Mouse (Mus musculus): Measurements from ENCODE around the gene Mtfr1l. TPM values are rescaled to one million over a fixed set of nuclear protein-coding genes. Genes with fewer than 3 reads are reported as not detected.
"Not testable (repeated sequence)": the region's sequence is repeated elsewhere in the genome, so short reads cannot be mapped to it uniquely, and the experiment has no call there.

Mtfr1l gene
- total RNA-seq, 1 experiment from 2014 or later = 37.6 TPM

GRCm38 (mm10) chr4:134497223-134497622 is 38.0 kb downstream of the Mtfr1l start:
- ATAC-seq (replicated peaks; ENCODE audit: insufficient number of reproducible peaks, low FRiP score, low TSS enrichment, poor library complexity, severe bottlenecking) = no peak

DNA sequence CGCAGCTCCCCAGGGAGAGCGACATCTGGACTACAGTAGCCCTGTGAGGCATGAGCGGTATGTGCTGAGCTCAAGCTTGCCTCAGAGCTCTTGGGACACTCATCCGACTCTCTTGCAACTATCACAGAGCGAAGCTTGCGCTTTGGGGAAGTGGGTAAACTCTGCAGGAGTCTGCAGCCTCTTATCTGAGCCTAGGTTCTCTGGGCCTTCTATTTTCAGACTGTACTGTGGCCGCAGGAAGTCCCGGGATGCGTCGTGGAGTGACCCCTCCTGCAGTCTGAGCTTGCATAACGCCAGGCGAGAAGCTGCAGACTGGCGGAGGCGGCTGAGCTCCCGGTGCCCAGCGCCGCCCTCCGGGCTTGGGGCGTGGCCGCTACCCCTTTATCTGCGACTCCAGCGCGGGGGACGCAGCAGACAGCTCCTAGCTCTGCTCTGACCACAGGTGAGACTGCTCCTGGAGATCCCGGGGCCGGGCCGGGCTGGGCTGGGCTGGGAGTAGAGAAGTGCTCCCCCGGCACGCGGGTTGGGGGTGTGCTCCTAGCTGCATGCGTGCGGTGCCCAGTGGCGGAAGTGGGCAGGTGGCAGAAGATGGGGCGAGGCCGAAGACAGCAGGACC is 38.5 kb downstream of the Mtfr1l start, which contains the start of gene Paqr7:
Paqr7 (plus strand) TSS at position 103 of the 616 bp plus-strand sequence.
- ATAC-seq (replicated peaks; ENCODE audit: insufficient number of reproducible peaks, low FRiP score, low TSS enrichment, poor library complexity, severe bottlenecking) = peak; percentile 59

- no peak for ATAC-seq (replicated peaks; ENCODE audit: insufficient number of reproducible peaks, low FRiP score, low TSS enrichment, poor library complexity, severe bottlenecking)
Observed at GRCm38 (mm10) chr4:134495546-134495923, 39.7 kb downstream of the Mtfr1l start.

DNA sequence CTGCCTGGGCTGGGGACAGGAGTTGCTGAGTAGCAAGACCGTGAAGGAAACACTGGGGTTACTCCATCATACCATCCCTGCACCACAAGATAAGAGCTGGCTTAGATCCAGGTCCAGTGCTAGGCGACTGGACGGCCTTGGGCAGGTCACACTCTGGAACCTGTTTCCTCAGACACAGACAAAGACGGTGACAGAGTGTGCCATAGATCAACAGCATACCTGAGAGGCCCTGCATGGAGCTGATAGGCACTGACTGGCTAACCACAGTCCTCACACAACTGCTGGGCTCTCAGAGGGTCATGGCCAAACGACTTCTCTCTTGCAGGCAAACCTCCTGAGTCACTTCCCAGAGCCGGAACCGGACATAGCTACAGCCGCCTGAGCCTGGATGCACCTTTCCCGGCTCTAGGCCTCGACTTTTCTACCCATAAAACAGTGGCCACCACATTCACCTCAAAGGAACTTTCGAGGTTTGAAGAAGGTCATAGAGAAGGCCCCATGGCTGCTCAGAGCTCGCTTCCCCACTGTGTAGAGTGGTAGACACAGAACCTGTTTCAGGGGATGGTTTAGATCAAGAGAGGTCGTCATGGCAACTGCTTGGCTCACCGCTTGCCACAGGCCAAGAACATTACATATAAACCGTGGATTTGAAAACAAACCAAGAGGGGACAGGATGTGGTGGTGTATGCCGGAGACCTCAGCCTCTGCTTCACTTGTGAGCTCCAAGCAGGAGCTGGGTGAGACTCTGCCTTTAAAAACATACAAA is 40.2 kb downstream of the Mtfr1l start:
- ATAC-seq (replicated peaks; ENCODE audit: insufficient number of reproducible peaks, low FRiP score, low TSS enrichment, poor library complexity, severe bottlenecking) = peak; percentile 62

GRCm38 (mm10) chr4:134494161-134494560 is 41.0 kb downstream of the Mtfr1l start:
- not testable (repeated sequence) for ATAC-seq (replicated peaks; ENCODE audit: insufficient number of reproducible peaks, low FRiP score, low TSS enrichment, poor library complexity, severe bottlenecking)

DNA sequence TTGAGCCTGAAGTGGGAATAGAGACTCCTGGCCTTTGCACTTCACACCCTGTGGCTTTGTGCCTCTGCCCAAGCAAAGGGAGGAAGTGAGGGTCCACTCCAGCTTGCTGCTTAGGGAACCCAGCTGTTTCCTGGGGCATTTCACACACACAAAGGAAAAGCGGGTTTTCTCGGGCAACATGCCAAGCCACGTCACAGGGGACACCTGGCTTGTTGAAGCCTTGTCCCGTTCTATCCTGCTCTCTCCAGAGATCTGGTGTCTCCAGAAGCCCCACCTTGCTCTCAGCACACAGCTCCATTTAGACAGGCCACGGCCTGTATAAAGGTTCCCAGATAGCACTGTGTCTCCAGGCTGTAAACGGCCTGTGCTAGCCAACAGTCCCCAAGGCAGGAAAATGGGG is 43.5 kb downstream of the Mtfr1l start:
- no peak for ATAC-seq (replicated peaks; ENCODE audit: insufficient number of reproducible peaks, low FRiP score, low TSS enrichment, poor library complexity, severe bottlenecking)

DNA sequence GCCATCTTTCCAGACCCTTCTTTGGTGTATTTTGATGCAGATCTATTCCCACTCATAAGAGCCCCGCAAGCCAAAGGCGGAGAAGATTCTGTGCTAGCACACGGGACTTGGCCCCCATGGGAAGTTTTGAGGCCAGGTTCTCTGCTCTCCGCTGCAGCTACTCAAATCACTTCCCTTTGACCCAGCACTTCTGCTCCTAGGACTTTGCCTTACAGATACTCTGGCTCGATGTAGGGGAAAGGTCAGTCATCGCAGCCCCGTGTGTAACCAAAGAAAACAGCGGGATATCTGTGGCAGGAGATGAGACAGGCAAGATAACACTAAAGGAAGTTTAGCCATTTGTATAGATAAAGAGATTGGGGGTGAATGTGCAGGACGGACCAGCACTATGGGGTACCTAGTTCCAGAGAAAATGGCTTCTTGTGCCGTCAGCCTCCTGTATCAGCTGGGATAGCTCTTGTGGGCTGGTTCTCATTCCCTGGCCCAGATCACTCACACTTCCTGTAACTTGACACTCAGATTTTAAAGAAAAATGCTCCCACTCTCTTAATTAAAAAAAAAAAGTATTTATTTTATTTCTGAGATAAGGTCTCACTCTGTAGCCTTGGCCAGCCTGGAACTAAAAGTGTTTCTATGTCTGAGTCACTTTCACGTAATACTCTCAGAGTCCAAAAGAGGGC is 45.1 kb downstream of the Mtfr1l start:
- no peak for ATAC-seq (replicated peaks; ENCODE audit: insufficient number of reproducible peaks, low FRiP score, low TSS enrichment, poor library complexity, severe bottlenecking)

GRCm38 (mm10) chr4:134488211-134488610 is 47.0 kb downstream of the Mtfr1l start:
- no peak for ATAC-seq (replicated peaks; ENCODE audit: insufficient number of reproducible peaks, low FRiP score, low TSS enrichment, poor library complexity, severe bottlenecking)

GRCm38 (mm10) chr4:134485151-134485900 is 49.9 kb downstream of the Mtfr1l start:
- no peak for ATAC-seq (replicated peaks; ENCODE audit: insufficient number of reproducible peaks, low FRiP score, low TSS enrichment, poor library complexity, severe bottlenecking)

DNA sequence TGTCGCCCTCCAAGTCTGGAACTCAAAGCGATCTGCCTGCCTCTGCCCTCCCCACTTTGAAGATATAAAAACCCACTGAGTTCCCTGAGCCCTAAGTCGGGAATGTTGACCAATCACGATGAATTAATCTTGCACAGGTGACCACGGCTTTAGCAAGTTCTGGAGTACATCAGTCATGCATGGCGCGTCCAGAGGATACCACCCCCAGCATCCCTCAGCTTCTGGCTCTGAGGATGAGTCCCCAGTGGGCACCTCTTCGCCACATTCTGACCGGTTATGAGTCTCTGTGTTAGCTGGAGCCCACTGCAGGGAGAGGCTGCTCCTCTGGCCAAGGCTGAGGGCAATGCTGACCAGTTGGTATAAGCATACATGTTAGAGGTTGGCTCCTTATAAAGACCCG is 51.0 kb downstream of the Mtfr1l start:
- ATAC-seq (replicated peaks; ENCODE audit: insufficient number of reproducible peaks, low FRiP score, low TSS enrichment, poor library complexity, severe bottlenecking) = no peak

- no peak for ATAC-seq (replicated peaks; ENCODE audit: insufficient number of reproducible peaks, low FRiP score, low TSS enrichment, poor library complexity, severe bottlenecking)
Observed at GRCm38 (mm10) chr4:134483696-134484095, 51.5 kb downstream of the Mtfr1l start.

DNA sequence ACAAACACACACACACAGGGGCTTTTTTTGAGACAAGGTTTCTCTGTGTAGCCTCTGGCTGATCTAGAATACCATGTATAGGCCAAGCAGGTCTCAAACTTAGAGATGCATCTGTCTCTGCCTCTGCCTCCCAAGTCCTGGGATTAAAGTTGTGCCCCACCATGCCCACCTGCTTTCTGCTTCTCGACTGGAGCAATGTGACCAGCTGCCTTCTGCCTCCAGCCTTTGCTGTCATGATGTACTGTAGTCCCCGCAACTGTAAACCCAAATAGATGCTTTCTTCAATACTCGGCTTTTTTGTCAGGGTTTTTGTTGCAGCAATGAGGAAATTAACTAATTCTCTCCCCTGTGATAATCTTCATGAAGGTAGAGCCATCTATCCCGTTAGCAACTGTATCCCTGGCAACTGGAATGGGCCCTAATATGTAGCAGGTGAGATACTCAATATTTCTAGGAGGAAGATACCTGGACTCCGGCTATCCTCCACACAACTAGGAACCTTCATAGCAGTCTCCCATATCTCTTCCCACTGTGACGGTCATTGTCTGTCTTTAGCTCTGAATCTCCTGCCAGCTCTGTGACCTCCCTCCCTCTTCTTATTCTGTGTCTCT is 52.0 kb downstream of the Mtfr1l start:
- ATAC-seq (replicated peaks; ENCODE audit: insufficient number of reproducible peaks, low FRiP score, low TSS enrichment, poor library complexity, severe bottlenecking) = no peak

DNA sequence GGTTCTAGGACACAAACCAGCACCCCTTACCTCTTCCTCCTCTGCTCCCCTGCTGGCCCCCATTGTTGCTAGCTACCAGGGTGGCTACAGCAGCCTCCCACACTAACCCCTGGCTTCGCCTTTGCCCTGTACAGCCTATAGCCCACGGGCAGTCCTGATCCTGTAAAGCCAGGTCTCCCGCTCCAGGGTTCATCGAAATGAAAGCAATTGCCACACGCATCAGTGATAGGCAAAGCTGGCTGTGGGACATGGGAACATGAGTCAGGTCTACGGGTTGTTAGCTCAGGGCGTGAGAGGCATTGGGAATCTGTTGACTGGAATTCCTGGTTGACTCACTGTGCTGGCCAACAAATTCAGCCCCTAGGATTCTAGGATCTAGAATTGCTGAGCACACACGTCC is 52.7 kb downstream of the Mtfr1l start:
- ATAC-seq (replicated peaks; ENCODE audit: insufficient number of reproducible peaks, low FRiP score, low TSS enrichment, poor library complexity, severe bottlenecking) = no peak

DNA sequence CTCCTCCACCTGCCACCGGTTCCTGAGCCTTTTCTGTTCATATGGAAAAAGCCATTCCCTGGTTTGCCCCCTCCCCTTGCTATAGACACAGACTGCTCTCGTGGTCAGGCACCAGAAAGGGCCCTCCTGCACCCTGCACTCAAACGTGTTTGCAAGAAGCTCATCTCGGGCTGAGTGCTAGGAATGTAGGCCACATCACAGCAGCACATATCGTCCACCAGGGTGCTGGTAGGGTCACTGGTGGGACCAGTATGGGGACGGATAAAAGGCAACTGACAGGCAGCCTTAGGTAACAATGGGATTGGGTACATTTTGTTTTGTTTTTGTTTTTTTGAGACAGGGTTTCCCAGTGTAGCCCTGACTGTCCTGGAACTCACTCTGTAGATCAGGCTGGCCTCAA is 53.9 kb downstream of the Mtfr1l start:
- ATAC-seq (replicated peaks; ENCODE audit: insufficient number of reproducible peaks, low FRiP score, low TSS enrichment, poor library complexity, severe bottlenecking) = no peak

- peak; percentile 81 for ATAC-seq (replicated peaks; ENCODE audit: insufficient number of reproducible peaks, low FRiP score, low TSS enrichment, poor library complexity, severe bottlenecking)
Observed at GRCm38 (mm10) chr4:134480864-134481263, 54.3 kb downstream of the Mtfr1l start.

- ATAC-seq (replicated peaks; ENCODE audit: insufficient number of reproducible peaks, low FRiP score, low TSS enrichment, poor library complexity, severe bottlenecking) = no peak
Observed at GRCm38 (mm10) chr4:134479839-134480238, 55.3 kb downstream of the Mtfr1l start.

DNA sequence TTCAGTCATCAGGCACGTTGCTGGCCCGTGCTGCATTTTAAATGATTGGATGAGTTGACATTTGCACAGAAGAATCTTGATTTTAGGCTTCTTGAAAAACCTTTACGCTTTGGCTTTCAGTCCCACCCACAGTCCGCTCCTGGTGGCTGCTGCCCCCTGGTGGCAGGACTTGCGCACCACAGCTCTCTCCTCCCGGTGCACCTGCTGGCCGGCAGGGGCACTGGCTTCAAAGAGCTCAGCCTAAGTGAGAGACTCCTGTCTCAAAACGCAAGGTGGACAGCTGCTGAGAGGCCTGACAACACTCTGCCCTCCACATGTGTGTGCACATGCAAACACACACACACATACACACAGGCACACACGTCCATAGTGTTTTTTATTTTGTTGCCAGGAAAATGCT is 57.2 kb downstream of the Mtfr1l start:
- peak; percentile 88 for ATAC-seq (replicated peaks; ENCODE audit: insufficient number of reproducible peaks, low FRiP score, low TSS enrichment, poor library complexity, severe bottlenecking)

- ATAC-seq (replicated peaks; ENCODE audit: insufficient number of reproducible peaks, low FRiP score, low TSS enrichment, poor library complexity, severe bottlenecking) = no peak
Observed at GRCm38 (mm10) chr4:134476899-134477298, 58.3 kb downstream of the Mtfr1l start.

Measured in monocyte, adult 5-6 weeks (primary cell).